Mouse (Mus musculus): ENCODE results near the gene Tulp3. TPM values are rescaled to one million over a fixed set of nuclear protein-coding genes. Genes with fewer than 3 reads are reported as not detected.

Gene Tulp3
- total RNA-seq, 2 experiments from 2014 or later: 16.2 to 22.1 TPM

- intact Hi-C loops (cut with DNase I): no loop called here
These were observed 82.9 kb downstream of the Tulp3 start for GRCm38 (mm10) chr6:128272754-128273153.

More at GRCm38 (mm10) chr6:128272754-128273153, 82.9 kb downstream of the Tulp3 start:
- DNase-seq (ENCODE audit: low spot score in 2 of 2): no peak

Other genes starting within 250 kb of the Tulp3 start
- gene Tspan9, start 212.3 kb downstream of the Tulp3 start, total RNA-seq (2021): 10 to 100 TPM; 55.2 to 58.6 TPM
- under 1 TPM; 0.30 to 0.62 TPM for gene Tead4, start 55.0 kb downstream of the Tulp3 start, total RNA-seq (2021)
- 10 to 100 TPM; 15.7 to 17.2 TPM for gene Rhno1, start 7.1 kb upstream of the Tulp3 start, total RNA-seq (2021)
- 1 to 10 TPM; 1.3 to 2.1 TPM for gene Foxm1, start 7.1 kb upstream of the Tulp3 start, total RNA-seq (2021)
- under 1 TPM; 0.64 to 0.82 TPM for gene Tex52, start 19.6 kb upstream of the Tulp3 start, total RNA-seq (2021)
- gene Gm44596, start 19.7 kb upstream of the Tulp3 start, total RNA-seq (2021): not detected
- 1 to 10 TPM; 9.9 to 10.0 TPM for gene Nrip2, start 43.4 kb upstream of the Tulp3 start, total RNA-seq (2021)
- 10 to 100 TPM; 25.0 to 30.9 TPM for gene Itfg2, start 69.1 kb upstream of the Tulp3 start, total RNA-seq (2021)
- gene Fkbp4, start 82.8 kb upstream of the Tulp3 start, total RNA-seq (2021): 100 to 1,000 TPM; 117 to 119 TPM
- gene Pzp, start 170.9 kb upstream of the Tulp3 start, total RNA-seq (2021): not detected
- gene A2ml1, start 225.8 kb upstream of the Tulp3 start, total RNA-seq (2021): 10 to 100 TPM; 14.7 to 15.6 TPM

All from left cerebral cortex, postnatal 25 days (tissue).